Mouse (Mus musculus) frontal cortex, postnatal 10 days (tissue): ENCODE measurements around the gene Zfp420.
"Not testable (repeated sequence)": the region's sequence is repeated elsewhere in the genome, so short reads cannot be mapped to it uniquely, and the experiment has no call there.

ENCODE experiments used
- DNase-seq, 2 experiments: peaks; one replicate each; pipeline ENCODE4 v3.0.0; 2022; ENCODE audit warnings: low spot score in 2 of 2, mixed read lengths in 1 of 2

Zfp420 gene

DNA sequence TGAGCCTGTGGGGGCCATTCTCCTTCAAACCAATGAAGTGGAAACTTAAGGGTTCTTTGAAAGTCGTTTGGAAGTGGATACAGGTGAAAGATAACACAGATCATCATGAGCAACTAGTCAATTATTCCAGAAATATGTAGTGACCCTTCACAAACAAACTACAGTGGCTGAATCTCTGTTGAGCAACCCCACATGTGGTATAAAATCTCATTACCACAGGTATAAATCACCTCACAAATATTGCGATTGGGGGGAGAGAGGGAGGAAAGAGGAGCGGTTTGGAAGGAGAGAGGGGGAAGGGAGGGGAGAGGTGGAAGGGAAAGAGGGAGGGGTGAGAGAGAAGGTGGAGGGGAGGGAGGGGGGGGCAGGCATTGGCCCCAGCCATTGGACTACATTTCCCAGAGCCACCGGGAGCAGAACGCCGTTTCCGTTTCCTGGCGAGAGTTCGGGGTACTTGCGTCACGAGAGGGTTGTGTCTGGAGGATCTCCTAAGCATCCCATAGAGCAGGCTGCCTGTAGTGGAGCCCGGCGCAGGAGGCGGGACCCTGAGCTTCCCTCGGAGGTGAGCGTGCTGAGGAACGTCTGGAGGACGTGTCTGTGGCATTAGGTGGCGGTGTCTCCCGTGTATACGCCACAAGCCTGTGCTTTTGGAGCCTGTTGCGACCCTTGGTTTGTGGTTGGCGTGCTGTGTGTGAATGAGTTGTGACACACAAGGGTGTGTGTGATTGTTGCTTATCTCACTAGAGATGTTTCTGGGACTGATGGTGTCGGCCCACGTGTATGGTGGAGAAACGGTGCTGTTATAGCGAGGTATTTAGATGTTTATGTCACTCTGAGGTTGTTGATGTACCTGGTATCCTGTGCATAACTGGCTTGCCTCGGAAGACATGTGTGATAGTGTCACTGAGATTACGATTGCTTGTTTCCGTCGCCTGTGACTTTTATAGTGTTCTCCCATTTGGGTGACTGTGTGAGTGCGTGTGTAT is at the start of gene Zfp420:
TSS of gene Zfp420 (plus strand) at position 448 of the 986 bp plus-strand sequence.
- DNase-seq, result peak; percentile 80 to 88

DNA sequence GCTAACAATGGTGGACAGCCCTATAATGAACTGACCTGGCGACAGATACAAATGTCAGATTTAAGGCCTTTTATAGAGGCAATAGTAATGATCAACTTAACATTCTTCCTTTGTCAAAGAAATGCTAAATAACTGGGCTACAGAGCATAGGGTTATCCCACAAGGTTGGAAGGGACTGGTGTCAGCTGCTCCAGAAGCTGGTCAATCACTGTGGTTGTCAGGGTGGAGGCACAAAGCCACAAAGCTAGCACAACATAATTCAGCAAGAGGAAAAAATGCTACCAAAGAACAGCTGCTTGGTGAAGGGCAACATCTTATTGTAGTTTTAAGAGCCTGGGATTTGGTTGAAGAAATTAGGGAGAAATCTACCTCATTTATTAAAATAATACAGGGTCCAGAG is 47.5 kb upstream of the Zfp420 start:
- no peak for DNase-seq

DNA sequence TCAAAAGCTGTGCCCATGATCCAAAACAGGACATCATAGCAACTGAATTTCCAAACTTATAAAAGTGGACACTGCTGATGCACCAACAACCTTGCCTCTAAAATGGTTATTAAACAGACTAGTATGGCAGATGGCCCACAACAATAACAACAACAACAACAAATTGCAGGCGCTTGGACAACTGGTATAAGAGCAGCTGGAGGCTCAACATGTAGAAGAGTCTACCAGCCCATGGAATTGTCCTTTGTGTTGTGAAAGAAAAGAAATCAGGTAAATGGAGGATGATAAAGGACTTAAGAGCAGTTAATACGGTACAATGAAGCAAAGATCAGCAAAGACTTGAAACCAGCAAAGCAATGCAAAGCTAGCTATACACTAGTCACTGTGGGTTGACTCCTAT is 45.4 kb upstream of the Zfp420 start:
- DNase-seq, result no peak

DNA sequence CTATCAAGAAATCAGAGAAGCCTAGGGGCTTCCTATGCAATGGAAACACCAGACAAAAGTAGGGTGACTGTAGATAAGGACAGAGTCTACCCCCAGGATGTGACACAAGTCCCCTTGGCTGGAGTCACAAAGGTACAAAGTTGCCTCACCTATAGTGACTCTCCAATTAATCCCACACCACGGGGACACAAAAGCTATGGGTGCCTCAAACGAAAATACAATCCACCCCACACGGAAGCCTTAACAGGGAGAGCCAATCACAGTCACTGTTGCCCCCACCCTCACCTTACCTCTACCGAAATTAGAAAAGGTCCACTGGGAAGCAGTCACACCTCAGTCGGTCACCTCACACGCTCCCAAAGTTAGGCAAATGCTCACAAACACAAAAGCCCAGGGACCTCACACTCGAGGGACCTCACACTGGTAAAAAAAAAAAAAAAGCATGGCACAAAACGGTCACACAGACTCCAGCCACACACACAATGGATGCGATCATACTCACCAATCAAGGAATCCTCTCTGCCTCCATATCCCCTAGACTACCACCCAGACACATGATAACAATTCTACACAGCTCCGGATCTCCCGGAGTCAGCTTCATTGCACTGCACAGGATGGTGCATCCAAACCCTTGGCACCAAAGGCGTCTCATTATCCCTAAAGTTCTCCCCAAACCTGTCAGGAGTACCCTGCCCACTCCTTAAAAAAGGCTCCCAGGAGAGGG is 44.6 kb upstream of the Zfp420 start:
- DNase-seq, result no peak

DNA sequence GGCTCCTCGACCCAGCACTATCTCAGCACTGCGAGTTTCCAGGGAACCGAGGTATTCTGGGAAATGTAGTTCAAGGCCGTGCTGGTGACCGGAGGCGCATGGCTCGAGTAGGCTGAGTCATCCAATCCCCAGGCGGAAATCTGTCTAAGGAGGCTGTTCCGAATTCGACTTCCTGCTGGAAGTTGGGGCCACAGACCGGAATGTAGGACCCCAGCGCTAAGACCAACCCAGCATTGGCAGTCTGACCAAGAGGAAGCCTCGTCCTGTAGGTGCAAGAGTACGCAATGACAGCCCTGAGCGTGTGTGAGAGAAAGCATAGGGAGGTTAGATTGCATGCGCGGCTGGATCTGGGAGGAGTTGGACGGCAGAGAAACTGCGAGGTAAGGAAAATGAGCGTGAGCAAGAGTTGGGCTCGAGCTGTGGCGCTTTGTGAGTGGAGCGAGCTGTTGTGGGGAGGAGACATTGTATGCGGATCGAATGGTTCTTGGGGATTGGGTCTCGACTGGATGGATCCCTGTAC is 43.8 kb upstream of the Zfp420 start, which contains the start of gene Zfp790:
TSS of gene Zfp790 (plus strand) at position 205 of the 520 bp plus-strand sequence.
- peak; percentile 86 to 87 for DNase-seq

DNA sequence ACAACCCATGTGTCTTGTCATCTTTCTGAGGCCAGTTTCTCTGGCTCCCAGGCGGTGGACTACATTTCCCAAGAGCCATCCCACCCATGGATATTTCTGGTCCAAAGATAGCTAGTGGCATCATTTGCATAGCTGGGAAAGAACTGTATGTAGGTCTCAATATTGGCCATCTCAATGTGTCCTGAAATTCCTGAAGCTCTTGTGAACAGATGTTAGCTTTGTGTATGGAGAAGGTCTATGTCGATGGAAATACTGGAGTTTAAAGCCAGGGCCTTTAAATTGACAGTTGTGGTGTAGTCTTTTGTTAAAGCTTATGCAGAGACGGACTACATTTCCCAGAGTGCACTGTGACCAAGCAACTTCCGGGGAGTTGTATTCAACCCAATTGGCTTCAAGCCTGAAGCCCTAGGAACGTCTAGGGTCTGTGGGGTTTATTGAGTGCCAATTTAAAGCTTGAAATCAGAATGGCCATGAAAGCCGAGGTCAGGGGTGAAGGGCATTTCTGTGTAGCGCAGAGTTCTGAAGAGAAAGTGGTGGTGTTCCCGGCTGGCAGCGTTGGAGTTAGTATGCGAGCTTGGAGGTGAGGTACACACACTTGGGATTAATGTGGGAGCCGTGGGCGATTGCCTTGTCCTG is 41.0 kb upstream of the Zfp420 start:
- DNase-seq, result peak; percentile 38 to 69

DNA sequence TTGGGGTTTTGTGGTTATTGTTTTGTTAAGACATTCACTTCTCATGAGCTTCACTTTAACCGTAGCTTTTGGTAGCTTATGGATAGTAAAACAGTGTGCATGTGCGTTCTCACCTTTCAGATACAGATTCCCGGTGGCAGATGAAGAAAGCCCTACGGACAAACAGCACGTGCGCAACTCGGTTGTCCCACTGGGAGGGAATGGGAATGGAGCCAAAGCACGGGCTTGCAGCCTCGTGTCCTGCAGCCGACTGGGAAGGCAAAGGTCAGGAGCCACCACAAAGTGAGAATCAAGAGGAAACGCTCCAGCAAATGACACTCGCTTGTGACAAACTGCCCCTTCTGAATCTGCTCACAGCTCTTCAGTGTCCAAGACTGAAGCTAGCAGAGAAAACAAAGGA is 31.8 kb upstream of the Zfp420 start:
- no peak for DNase-seq

DNA sequence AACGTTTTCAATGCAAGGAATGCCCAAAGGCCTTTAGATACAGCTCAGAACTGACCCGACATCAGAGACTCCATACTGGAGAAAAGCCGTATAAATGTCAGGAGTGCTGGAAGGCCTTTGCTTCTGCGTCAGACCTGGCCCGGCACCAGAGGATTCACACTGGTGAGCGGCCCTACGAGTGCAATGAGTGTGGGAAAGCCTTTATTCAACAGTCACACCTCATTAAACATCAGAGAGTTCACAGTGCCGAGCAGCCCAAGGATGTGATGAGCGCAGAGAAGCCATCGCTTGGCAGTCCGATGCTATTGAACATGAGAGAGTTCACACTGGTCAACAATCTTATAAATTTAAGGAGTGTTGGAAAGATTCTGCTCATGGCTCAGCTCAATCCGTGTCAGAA is 30.0 kb upstream of the Zfp420 start:
- no peak for DNase-seq

DNA sequence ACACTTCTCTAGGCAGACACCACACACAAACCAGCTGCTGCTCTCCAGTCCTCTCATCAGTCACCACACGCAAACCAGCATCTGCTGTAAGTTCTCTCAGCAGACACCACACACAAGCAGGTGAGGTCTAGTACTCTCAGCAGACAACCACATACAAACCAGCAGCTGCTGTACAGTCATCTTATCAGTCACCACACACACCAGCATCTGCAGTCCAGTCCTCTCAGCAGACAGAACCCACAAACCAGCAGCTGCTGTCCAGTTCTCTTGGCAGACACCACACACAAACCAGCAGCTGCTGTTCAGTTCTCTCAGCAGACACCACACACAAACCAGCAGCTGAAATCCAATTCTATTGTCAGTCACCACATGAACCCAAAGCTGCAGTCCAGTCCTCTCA is 23.0 kb upstream of the Zfp420 start:
- DNase-seq, result no peak

DNA sequence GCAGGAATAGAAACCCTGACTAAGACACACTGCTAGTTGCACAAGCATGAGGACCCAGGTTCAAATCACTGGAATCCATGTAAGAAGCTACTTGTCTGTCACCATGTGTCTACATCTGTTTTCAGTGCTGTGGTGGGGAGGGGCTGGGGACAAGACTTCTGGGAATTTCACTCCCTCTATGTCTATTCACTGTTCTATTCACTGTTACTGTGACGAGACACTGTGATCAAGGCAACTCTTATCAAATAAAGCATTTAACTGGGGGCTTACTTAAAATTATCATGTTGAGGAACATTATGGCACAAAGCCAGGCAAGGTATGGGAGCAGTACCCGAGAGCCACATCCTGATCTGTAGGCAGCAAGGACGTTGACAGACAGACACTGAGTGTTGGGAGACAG is 20.5 kb upstream of the Zfp420 start:
- DNase-seq, result no peak

DNA sequence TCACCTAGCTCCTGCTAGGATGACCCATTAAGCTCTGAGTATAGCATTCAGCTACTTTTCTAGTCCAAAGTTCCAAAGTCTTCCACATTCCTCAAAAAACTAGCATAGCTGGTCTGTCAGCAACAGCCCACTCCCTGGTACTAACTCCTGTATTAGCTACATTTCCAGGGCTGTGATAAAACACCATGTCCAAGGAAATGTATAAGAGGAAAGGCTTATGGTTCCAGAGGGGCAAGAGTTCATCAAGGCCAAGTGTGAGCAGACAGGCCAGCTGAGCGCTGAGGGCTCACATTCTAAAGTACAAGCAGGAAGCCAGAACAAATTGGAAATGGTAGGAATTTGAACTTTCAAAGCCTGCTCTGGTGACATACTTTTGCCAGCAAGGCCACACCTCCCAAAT is 17.7 kb upstream of the Zfp420 start:
- no peak for DNase-seq

DNA sequence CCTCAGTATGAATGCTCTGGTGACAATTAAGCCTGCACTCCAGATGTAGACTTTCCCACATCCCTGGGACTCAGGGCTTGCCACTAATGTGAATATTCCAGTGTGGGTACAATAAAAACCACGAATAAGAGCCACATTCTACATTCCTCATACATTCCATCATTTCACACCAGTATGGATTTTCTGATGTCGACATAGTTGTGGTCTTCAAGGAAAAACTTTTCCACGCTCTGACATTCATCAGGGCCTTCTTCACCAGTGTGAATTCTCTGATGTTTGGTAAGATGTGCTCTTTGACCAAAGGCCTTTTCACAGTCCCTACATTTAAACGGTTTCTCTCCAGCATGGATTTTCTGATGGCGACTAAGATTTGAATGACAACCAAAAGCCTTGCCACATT is 15.2 kb upstream of the Zfp420 start:
- no peak for DNase-seq

DNA sequence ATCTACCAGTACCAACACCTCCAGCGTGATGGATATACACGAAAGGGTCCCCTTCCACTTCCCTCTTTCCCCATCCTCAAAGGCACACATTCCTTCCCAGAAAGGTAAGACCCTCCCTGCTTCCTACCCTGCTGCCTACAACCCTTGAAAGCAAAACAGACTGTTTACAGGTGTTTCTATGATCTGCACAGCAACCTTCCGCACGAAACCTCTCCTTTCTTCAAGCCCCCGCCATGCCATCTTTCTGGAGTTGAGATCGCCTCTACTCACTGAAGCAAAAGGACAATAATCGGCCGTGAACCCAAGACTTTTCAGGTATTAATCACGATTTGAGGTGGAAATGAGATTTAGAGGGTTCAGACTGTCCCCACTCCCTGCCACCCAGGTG is 7.0 kb upstream of the Zfp420 start:
- DNase-seq, result no peak

DNA sequence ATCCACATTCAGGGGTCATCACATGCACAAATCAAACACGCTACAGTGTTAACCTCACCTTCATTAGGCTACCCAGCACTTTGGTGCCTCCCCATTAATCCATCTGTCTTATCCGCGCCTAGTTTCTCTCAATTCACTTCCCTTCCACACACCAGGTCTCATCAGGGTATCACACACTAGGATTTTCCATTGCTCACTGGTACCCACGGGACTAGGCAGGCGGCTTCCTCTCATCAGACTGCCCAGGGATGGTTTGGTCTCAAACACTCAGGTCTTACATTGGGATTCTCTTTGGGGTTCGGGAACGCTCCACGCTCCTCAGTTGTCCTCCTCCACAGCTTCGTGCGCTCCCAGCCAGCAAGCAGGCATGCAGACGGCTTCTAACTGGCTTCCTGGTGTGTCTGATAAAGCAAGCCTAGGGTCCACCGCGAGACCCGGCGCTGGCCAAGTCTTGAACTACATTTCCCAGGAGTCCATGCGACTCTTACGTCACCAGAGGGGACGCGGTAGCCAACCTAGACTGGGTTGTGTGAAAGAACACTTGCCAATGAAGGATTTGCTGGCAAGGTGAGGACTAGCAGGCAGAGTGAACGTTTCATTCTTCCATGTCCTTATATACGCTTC is 6.4 kb upstream of the Zfp420 start, which contains the start of gene Zfp940:
TSS of gene Zfp940 (minus strand) at position 451 of the 624 bp plus-strand sequence.
- DNase-seq, result peak; percentile 83 to 86

DNA sequence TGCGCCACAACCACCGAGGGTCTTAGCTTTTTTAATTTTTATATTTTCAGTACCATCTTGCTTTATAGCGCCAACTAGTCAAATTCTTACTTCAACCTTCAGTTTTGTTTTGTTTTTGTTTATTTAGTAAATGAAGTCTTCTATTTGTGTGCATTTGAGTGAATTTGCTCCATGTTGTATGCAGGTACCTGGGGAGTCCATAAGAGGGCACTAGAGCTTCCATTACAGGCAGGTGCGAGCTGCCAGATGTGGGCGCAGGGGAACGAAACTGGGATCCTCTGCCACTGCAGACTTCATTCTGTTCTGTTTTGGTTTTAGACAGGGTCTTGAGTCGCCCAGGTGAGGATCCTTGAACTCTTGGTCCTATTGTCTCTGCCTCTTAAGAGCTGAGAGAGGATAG is 1.9 kb downstream of the Zfp420 start:
- no peak for DNase-seq

DNA sequence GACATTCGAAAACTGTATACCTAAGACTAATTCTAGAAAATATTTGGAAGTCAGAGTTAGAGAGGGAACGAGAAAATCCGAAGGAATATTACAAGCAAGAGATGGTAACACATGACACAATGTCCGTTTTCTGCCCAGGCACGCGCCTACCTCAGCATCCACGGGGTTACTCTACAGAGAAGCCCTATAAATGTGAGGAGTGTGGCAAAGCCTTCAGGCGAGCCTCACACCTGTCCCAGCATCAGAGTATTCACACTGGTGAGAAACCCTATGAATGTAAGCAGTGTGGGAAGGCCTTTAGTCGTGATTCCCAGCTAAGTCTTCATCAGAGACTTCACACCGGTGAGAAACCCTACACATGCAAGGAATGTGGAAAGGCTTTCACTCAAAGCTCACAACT is 14.5 kb downstream of the Zfp420 start:
- no peak for DNase-seq

DNA sequence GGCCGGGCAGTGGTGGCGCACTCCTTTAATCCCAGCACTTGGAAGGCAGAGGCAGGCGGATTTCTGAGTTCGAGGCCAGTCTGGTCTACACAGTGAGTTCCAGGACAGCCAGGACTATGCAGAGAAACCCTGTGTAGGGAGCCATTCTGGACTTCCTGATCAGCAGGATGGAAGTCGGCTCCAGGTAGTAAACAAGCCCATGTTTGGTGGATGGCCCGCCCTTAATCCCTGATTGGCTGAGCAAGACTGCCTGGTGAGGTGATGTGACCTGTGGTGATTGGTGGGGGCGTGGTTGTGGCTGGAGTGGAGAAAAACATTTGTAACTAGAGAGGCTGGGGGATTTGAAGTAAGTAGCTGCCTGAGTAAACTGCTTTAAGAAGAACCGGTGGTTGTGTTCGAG is 17.8 kb downstream of the Zfp420 start:
- not testable (repeated sequence) for DNase-seq

DNA sequence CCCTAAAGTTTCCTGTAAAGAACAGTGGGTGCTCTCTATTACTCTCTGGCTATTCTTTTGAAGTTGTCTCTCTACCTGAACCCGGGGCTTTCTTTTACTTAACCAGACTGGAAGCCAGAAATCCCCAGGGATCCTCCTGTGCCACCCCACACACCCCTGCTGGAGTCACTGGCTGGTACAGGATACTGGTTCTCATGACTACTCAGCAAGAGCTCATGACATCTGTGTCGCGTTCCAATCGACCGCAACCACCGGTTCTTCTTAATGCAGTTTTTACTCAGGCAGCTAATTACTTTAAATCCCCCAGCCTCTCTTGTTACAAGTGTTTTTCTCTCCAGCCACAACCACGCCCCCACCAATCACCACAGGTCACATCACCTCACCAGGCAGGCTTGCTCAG is 20.3 kb downstream of the Zfp420 start:
- DNase-seq, result no peak

DNA sequence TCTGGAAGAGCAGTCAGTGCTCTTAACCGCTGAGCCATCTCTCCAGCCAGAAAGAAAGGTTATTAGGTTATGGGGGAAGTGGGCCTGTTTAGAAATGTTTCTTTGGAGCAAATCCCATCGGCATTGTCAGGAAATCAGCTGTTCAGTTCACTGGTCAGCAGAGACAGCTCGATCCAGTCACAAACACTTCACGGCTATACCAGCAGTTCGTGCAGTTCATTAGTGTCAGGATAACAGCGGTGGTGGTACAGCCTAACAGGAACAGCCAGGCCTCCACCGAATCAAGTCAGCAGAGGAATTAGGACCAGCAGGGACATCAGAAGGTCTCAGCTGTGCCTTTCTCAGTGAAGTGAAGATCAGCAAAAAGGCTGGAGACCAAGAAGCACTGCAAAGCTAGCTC is 21.1 kb downstream of the Zfp420 start:
- no peak for DNase-seq

DNA sequence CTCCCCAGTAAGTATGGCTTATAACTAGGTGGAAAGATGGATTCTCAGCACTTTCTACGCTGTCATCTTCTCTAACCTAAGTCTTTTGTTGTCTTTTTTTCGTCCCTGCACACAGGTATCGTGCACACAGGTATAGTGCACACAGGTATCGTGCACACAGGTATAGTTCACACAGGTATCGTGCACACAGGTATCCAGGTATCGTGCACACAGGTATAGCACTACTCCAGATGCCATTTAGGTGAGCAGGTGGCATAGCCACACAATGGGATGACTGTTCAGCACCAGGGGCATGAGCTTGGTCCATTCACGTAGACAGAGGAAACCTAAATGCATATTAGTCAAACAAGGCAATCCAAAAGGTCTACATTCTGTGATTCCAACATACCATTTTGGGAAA is 30.7 kb downstream of the Zfp420 start:
- DNase-seq, result no peak

DNA sequence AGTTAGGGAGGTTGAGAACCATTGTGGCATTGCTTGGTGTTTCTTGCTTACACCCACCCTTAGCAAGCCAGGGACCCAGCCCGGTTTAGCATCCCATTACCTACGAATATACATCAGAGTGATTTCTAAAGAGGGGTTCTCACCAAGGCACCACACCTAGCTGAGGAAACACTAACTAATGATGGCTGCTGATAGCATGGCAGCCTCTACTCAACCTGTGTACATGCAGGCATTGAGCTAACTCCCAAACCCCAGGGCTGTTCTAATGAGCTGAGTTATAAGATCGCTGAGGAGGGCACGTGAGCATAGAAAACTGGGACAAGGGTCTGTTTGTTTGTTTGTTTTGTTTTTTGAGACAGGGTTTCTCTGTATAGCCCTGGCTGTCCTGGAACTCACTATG is 33.0 kb downstream of the Zfp420 start:
- no peak for DNase-seq

DNA sequence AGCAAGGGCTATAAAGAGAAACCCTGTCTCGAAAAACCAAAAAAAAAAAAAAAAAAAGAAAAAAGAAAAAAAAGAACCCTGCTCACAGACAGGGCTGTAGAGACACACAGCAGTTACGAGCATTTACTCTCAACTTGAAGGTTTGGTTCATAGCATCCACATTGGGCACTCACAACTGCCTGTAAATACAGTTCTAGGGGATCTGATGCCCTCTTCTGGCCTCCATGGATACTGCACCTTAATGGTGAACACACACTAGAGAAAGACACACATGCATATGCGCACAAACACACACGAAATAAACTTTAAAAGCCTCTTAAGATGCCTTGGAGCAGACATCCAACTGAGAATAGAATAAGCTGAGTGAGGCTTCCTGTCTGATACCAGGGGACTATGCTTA is 38.6 kb downstream of the Zfp420 start:
- DNase-seq, result no peak
